Mouse (Mus musculus) lung, postnatal 36 days (tissue): ENCODE results near the gene Ripk3.
A peak's percentile ranks its signal among the peaks of the same experiment; 100 is the strongest.

ENCODE experiments used
- DNase-seq: peaks from one replicate; pipeline ENCODE4 v3.0.0; 2022; ENCODE audit warnings: mixed read lengths

The Ripk3 gene

DNA sequence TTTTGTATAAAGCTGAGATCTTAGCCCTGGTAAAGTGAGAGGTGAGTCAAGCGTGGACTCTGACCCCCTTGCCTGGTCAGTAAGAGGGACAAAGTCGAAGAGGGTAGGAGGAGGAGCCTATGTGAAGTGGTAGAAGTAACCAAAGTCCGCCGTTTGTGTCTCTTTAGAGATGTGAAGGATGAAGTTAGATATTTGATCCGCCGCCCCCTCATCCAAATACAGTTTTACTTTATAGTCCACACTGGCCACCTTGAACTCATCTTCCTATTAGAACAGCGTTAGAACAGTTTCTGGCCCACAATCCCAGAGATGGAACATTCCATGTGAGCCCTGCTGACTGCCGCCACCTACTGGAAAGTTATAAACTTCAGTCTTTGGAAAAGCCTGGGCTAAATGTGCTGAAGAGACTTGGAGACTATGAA is 30.3 kb downstream of the Ripk3 start, which contains the start of gene Cideb:
TSS of gene Cideb (minus strand) at position 96 of the 422 bp plus-strand sequence.
- peak; percentile 75 for DNase-seq

DNA sequence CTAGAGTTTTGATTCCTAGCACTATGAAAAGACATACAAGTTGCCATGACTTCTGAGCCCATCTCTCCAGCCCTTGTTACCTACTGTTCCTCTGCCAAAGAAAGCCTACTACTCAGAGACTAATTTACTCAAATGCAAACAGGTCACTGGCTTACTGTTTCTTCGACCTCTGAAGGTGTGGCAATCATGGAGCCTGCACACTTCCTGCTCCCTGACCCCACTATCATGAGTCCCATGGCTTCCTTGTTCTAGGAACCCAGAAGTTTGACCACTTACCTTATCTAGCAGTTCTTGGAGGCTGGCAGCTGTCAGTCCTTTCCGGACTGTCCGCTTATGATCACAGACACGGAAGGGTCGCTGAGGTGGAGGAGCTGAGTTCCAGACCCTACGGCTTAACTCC is 31.1 kb downstream of the Ripk3 start:
- DNase-seq, result no peak

GRCm38 (mm10) chr14:55747051-55747847 is 41.4 kb downstream of the Ripk3 start:
- no peak for DNase-seq

- no peak for DNase-seq
These were observed 42.8 kb downstream of the Ripk3 start for GRCm38 (mm10) chr14:55745861-55746237.

DNA sequence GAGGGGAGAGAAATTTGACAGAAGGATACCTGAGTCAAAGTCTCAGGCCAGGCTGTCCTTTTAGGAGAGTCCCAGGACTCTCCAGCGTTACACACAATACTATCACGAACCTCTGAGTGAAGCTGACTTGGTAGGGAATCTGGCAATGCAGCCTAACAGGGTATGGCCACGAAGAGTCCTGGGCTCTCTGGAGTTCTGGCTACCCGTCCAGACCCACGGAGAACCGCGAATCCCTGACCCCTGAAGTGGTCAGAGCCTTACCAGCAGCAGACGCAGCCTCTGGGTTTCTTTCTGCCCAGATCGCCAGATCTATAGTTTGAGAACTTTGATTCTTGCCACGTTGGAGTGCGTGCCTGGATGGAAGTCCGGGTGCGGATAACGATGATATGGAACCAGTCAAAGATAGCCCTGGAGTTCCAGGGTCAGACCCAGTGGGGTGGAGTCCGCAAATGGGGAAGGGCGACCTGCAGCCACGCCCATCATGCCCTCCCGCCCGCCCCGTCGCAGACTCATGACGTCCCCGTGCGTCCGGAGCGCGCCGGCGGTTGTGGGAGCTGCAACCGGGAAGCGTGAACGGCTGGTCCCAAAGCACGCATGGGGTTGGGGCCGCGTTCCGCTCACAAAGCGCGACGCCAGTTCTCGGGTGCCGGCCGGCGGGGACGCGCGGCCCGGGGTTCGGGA is 43.3 kb downstream of the Ripk3 start, which contains the start of the genes Dhrs1 and Nop9:
TSS of gene Dhrs1 (minus strand) at position 511 of the 681 bp plus-strand sequence.
TSS of gene Nop9 (plus strand) at position 514 of the 681 bp plus-strand sequence.
- DNase-seq, result peak; percentile 88

- peak; percentile 93 for DNase-seq
These were observed 45.0 kb downstream of the Ripk3 start for GRCm38 (mm10) chr14:55743711-55744110.

DNA sequence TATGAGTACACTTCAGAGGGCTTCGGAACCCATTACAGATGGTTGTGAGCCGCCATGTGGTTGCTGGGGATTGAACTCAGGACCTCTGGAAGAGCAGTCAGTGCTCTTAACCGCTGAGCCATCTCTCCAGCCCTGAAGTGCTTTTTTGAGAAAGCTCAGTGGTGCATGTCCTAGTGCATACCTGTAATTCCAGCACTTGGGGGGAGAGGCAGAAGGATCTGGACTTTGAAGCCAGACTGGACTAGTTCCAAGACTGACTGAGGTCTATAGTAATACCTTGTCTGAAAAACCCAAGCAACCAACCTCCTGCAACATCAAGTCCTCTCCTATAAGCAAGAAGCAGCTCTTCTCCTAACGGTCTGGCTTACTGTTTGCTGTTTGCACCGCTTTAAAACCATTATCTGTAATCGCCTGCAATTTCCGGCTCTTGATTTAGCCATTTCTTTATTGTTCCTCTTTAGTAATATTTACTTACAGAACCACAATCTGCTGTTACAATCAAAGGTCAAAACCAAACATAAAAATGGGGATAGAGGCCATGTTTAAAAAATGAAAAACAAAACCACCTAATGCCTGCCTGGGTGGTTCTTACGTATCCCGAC is 51.5 kb downstream of the Ripk3 start:
- no peak for DNase-seq

DNA sequence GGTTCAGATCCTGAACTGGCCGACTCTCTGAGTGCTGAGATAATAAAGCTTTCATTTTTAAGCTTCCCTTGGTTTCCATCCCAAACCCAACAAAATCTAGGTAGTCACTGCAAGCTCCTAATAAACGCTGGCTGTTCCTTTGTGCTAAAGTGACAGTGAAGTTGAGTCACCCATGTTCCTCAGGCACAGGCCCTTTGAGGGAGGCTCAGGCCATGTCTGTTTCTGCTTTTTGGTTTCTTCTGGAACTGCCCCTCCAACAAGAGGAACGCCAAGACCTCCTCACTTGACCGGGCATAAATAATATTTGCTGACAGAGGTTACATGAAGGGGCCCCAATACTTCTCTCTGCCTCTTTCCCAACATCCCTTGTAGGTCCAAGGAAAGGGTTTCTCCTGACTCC is 52.9 kb downstream of the Ripk3 start:
- no peak for DNase-seq

GRCm38 (mm10) chr14:55735334-55735733 is 53.3 kb downstream of the Ripk3 start:
- no peak for DNase-seq
